Mouse (Mus musculus) C2C12 (cell line): ENCODE measurements around the gene Ube2s.
A peak's percentile ranks its signal among the peaks of the same experiment; 100 is the strongest.

ENCODE experiments used
- CTCF ChIP-seq: IDR thresholded peaks from one replicate; pipeline ENCODE4 v1.5.1; 2011; ENCODE audit not compliant: control insufficient read depth, insufficient read depth, insufficient read length
- MAX ChIP-seq: IDR thresholded peaks from one replicate; pipeline ENCODE4 v1.6.1; 2011; ENCODE audit warnings: mild to moderate bottlenecking, control low read depth
- MYOD1 ChIP-seq: IDR thresholded peaks from one replicate; pipeline ENCODE4 v1.6.1; 2011; ENCODE audit warnings: low read depth; ENCODE audit not compliant: control insufficient read depth, insufficient read length
- USF1 ChIP-seq: IDR thresholded peaks from one replicate; pipeline ENCODE4 v1.6.1; 2011; ENCODE audit warnings: low read depth, mild to moderate bottlenecking, control low read depth, moderate library complexity

DNA sequence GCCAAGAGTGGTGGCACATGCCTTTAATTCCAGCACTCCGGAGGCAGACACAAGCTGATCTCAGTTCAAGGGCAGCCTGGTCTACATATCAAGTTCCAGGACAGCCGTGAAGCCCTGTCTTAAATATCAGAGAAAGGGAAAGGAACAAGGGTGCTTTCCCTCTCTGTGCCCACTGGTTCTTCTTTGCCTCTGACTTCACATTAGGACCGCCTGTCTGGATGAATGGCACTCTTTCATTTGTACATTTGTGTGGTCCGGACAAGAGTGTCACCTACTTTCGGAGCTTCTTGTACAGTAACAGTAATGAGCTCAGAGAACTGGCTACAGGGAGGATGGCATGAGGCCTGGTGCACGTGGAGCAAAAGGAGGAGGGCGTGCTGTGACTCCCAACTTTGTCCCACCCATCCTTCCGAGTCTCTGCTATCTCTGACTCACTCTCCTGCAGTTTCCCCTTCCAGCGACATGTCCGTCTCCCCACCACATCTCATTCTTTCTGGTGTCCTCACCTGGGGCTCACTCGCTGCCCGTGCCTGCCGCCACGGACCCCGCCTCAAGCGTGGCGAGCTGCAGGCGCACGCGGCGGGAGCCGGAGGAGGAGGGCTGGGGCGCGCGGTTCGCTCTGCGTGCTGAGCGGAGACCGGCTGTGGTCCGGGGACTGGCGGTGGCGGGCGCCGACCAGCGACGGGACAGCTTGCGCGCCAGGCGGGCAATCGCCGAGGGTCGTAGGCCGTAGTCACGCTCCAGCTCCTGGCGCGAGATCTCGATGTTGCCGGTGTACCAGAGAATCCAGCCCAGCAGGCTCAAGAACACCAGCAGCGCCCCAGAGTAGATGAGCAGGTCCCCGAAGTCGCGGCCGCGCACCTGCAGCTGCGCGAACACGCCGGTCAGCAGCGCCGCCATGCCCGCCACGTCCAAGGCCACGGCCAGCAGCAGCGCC, 23.6 kb downstream of the Ube2s start:
- peak; percentile 25 for TF ChIP-seq CTCF
- peak; percentile 57 for TF ChIP-seq USF1
- no peak for TF ChIP-seq MYOD1
- peak; percentile 97 for TF ChIP-seq MAX
